Mouse (Mus musculus): ENCODE measurements around the gene Pnkd. TPM values are rescaled to one million over a fixed set of nuclear protein-coding genes. Genes with fewer than 3 reads are reported as not detected.

Gene Pnkd
- total RNA-seq, 2 experiments from 2014 or later, result 98.6 to 99.4 TPM

DNA sequence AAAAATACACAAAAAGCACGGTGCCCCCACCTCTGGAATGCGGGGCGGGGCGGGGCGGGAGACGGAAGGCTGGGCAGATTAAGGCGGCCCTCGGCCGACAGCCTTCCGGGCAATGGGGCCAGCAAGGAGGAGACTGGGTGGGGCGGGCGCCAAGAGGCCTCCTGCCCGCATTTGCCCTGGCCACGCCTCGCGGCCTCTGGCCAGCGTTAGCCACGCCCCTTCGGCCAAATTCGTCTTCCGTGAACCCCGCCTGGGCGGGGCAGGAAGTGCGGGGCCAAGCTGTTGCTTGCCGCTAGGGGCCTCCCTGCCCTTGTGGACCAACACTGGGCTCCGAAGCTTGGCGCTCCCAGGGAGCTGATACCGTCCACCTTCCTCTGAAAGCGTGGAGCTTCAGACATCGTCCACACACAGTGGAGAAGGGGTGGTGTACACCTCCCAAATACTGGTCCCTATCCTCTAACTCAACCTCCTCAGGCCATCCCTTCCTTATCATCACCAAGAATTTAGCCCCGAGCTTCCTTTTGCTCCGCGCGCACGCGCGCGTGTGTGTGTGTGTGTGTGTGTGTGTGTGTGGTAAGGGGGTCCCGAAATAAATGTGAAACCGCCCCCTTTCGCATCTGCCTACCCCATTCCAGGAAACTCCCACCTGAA, 112.7 kb downstream of the Pnkd start:
- intact Hi-C loops (cut with DNase I), result no loop called here

DNA sequence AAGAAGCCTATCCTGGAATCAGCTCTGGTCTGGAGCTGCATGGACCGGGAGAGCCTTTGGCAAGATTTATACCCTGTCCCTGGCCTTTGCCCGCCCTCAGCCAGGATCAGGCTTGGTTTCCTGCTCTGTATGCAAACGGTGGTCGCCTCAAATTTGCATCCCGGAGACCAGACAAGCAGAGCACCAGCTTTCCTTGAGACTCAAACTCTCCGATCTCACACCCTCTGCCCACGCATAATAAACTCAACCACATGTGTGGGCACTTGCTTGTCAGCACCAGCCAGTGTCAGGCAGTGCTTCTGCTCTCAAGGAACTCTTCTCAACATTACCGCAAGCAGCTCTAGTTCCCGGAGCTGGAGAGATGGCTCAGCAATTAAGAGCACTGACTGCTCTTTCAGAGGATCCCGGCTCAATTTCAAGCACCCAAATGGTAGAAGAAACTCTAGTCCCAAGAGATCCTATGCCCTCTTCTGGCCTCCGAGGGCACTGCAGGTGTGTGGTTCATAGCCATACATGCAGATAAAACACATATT, 113.3 kb downstream of the Pnkd start:
- peak; percentile 69 for DNase-seq
- intact Hi-C loops (cut with DNase I), result no loop called here

More for the DNA sequence above, 112.7 kb downstream of the Pnkd start:
- DNase-seq, result peak; percentile 97

DNA sequence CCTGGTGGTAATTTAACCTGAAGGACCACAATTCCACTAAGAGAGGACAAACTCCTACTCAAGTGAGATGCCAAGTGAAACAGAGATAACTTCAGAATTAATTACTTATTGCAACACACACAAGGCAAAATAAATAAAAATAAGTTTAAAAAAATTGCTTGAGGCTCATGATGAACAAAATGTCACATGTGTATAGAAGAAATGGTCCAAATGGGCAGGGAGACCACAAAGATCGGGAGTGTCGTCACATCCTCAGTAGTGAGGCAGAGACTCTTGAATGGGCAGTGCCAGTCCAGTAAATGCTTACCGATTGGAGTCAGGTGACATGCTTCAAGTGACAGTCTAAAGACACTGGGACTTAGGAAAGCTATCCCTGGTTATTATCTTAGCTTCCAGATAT, 115.8 kb downstream of the Pnkd start:
- intact Hi-C loops (cut with DNase I), result no loop called here
- no peak for DNase-seq

DNA sequence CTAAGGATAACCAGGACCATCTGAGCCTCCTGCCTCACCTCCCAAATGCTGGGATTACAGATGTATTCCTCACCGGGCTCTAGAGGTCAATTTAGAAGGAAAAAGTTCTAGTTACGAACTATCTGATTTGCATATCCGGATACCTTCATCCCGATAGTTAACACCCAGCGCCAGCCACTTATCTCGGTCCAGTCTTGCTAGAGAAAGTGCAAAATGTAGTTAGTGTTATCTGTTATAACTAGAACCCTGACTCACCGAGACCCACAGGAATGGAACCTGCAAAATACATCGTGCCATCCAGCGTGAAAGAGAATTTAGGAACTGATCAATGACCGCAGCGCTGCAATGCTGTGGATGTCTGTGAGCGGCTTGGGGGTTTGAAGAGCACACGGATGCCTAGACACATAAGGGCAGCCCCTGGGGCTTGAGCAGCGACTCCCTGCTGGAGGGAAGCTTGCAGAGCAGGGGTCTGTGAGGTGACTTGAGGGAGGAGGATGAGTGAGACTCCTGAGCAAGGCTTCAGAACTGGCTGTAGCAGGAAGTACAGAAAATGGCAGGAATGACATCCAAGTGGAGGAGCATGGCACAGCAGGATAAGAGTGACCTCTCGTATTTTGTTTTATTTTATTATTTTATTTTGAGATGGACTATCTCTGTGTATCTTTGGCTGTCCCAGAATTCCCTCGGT, 116.4 kb downstream of the Pnkd start:
- DNase-seq, result no peak
- intact Hi-C loops (cut with DNase I), result no loop called here

Small RNA genes lying within 50 kb of the gene (microRNA-seq; reads per million reads assigned to microRNA genes)
- 5,908 reads per million, percentile 92 among the genes with 10 or more reads in this experiment for gene Mir26b

Other genes starting within 250 kb of the Pnkd start
- 10 to 100 TPM; 19.6 to 21.4 TPM for gene Tns1, start 160.5 kb upstream of the Pnkd start, total RNA-seq (2021)
- under 1 TPM in 1 of 2 experiments, not detected in 1; 0.20 TPM for gene Rufy4, start 159.4 kb upstream of the Pnkd start, total RNA-seq (2021)
- gene Cxcr2, start 130.9 kb upstream of the Pnkd start, total RNA-seq (2021), result under 1 TPM in 1 of 2 experiments, not detected in 1; 0.12 TPM
- not detected for gene Cxcr1, start 90.3 kb upstream of the Pnkd start, total RNA-seq (2021)
- gene Arpc2, start 48.8 kb upstream of the Pnkd start, total RNA-seq (2021), result 100 to 1,000 TPM; 333 to 372 TPM
- not detected for gene Gpbar1, start 6.4 kb upstream of the Pnkd start, total RNA-seq (2021)
- 100 to 1,000 TPM; 122 to 124 TPM for gene Aamp, start 192 bp upstream of the Pnkd start, total RNA-seq (2021)
- 1 to 10 TPM; 5.2 to 5.3 TPM for gene Tmbim1, start 20.7 kb downstream of the Pnkd start, total RNA-seq (2021)
- gene Catip, start 77.2 kb downstream of the Pnkd start, total RNA-seq (2021), result 1 to 10 TPM in 1 of 2 experiments, under 1 TPM in 1; 0.74 to 1.1 TPM
- 1 to 10 TPM; 1.2 to 2.2 TPM for gene Slc11a1, start 90.3 kb downstream of the Pnkd start, total RNA-seq (2021)
- 10 to 100 TPM; 19.2 to 20.8 TPM for gene Ctdsp1, start 106.6 kb downstream of the Pnkd start, total RNA-seq (2021)
- gene Vil1, start 124.4 kb downstream of the Pnkd start, total RNA-seq (2021), result under 1 TPM; 0.72 to 0.81 TPM
- gene Cnot9, start 221.1 kb downstream of the Pnkd start, total RNA-seq (2021), result 10 to 100 TPM; 43.9 to 48.1 TPM

All from left cerebral cortex, postnatal 4 days (tissue).